Mouse (Mus musculus): ENCODE measurements around the gene Anxa2.
A peak's percentile ranks its signal among the peaks of the same experiment; 100 is the strongest.

Gene Anxa2

DNA sequence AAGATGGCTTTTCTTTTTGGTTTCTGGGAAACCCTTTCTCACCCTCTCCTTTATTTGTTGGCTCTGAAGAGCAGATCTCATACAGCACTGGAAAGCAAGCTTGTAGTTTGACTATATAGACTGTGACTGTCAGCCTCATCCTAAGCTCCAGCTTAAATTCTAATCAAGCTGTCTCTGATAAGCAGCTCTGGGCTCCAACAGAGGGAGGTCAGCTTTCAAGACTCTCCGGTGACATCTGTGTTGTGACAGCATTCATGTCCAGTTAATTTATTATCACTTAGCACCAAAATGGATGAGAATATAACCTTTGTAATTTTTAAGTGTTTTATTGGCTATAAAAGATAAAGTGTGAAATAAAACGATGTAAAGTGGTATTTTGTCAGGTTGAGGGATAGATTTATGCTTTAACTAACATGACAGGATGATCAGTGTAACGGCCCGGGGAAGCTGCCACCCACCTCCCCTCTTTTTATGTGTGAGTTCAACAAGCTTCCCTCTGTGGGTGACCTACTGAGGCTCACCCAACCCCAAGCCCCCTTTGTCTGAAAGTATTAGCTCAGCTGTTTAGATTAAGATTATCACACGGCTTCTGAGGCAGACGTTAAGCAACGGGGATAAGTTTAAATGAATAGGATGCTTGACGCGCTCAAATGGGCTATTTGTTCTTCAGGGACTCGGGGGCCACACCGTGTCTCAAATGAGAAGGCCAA lies 58.6 kb downstream of the Anxa2 start:
- no peak for DNase-seq (ENCODE audit: low spot score)

- DNase-seq (ENCODE audit: low spot score), result no peak
These were observed 59.3 kb downstream of the Anxa2 start for GRCm38 (mm10) chr9:69512726-69513125.

DNA sequence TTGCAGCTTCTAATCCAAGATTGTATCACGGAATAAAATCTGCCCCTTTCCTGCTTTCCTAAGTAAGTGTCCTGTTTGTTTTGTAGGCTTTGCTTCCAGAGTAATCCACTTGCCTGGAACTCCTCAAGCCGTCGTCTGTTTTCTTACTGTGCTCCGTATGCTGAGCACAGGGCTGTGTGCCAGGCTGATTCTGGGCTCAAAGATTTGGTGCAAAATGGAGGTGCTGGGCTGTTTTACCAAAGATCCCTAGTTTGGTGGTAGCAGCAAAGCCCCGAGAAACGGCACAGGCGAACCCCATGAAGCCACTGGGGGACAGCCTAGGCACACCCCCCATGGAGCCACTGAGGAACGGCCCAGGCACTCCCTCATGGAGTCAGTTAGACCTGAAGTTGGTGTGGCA lies 60.8 kb downstream of the Anxa2 start:
- no peak for DNase-seq (ENCODE audit: low spot score)

- no peak for DNase-seq (ENCODE audit: low spot score)
These were observed 62.0 kb downstream of the Anxa2 start for GRCm38 (mm10) chr9:69515416-69515815.

GRCm38 (mm10) chr9:69517387-69518035 lies 64.1 kb downstream of the Anxa2 start:
- peak; percentile 41 for DNase-seq (ENCODE audit: low spot score)
